Mouse (Mus musculus): ENCODE measurements at regions not wholly inside any gene's neighbourhood (a gene's known extent, or its start where the extent isn't known, plus 50 kb on each side); places are given as distances from the start of the nearest gene placed in this dataset.

GRCm38 (mm10) chr4:68284845-68285244, 669.4 kb downstream of the Brinp1 start:
- Histone ChIP-seq H3K36me3 (no peaks in the 10 kb centered on the region), H3K9me3 (replicated peaks) (no peaks in the 10 kb centered on the region), H3K4me2 (replicated peaks) (no peak overlapping the region), H3K4me1 (no peaks in the 10 kb centered on the region), H3K9ac (no peak overlapping the region), H3K27me3 (no peaks in the 10 kb centered on the region), H3K4me3 (no peak overlapping the region), H3K27ac (no peak overlapping the region)
- 63% methylated on average over 1 of the region's 1 CpGs for WGBS
- no peak for ATAC-seq (ENCODE audit: low FRiP score)

DNA sequence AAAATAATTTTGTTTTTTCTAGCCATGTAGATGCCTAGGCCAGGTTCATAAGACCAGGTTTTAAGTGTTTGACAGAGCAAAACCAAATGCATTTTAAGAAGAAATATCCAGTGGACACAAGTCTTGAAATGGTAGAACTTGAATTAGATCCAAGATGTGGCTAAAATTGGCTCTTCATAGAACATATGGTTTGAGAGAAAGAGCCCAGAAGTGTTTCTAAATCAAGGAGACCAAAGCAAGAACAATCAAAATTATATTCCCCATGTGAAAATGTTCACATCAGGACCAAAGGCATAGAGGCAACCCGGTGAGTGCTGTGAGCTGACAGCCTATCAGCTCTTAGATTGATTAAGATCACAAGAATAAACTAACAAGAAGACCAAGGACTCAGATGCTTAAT, 673.3 kb downstream of the Brinp1 start:
- WGBS: 85% methylated on average over 1 of the region's 1 CpGs
- H3K4me1 ChIP-seq: no peaks in the 10 kb centered on the region
- no peaks in the 10 kb centered on the region for H3K9me3 ChIP-seq (replicated peaks)
- H3K27ac ChIP-seq: no peak overlapping the region
- H3K9ac ChIP-seq: no peak overlapping the region
- no peaks in the 10 kb centered on the region for H3K27me3 ChIP-seq
- ATAC-seq (ENCODE audit: low FRiP score): no peak
- no peak overlapping the region for H3K4me3 ChIP-seq
- H3K36me3 ChIP-seq: no peaks in the 10 kb centered on the region
- no peak overlapping the region for H3K4me2 ChIP-seq (replicated peaks)

- no peak overlapping the region for H3K4me2 ChIP-seq (replicated peaks)
- no peak overlapping the region for H3K9ac ChIP-seq
- WGBS: 87% methylated on average over 3 of the region's 3 CpGs
- H3K4me3 ChIP-seq: no peak overlapping the region
- H3K36me3 ChIP-seq: no peaks in the 10 kb centered on the region
- no peaks in the 10 kb centered on the region for H3K4me1 ChIP-seq
- H3K27me3 ChIP-seq: no peaks in the 10 kb centered on the region
- H3K9me3 ChIP-seq (replicated peaks): no peaks in the 10 kb centered on the region
- ATAC-seq (ENCODE audit: low FRiP score): no peak
- H3K27ac ChIP-seq: no peak overlapping the region
Observed at GRCm38 (mm10) chr4:68275063-68275708, 679.0 kb downstream of the Brinp1 start.
